Mouse (Mus musculus) spleen, adult 2 months (tissue): ENCODE results near the gene Fgf6.

Source experiments
- CTCF ChIP-seq: fragments of 200-500 bp; IDR thresholded peaks from 2 replicates; pipeline ENCODE4 v1.5.1; 2011; ENCODE audit warnings: mild to moderate bottlenecking, inconsistent platforms; ENCODE audit not compliant: insufficient read depth, insufficient read length, insufficient replicate concordance; ENCODE audit errors: extremely low read depth
- POLR2A ChIP-seq: fragments of 200-500 bp; IDR thresholded peaks from 2 replicates; pipeline ENCODE4 v1.6.1; 2011; ENCODE audit warnings: low read depth, low read length, inconsistent platforms

GRCm38 (mm10) chr6:127059975-127060374, 44.6 kb downstream of the Fgf6 start:
- TF ChIP-seq POLR2A, result no peak
- TF ChIP-seq CTCF, result no peak
